Mouse (Mus musculus) embryonic facial prominence, embryonic 13.5 days (tissue): ENCODE results near the gene Alk. TPM values are rescaled to one million over a fixed set of nuclear protein-coding genes. Genes with fewer than 3 reads are reported as not detected.

Experiments used
- ATAC-seq: fragments of 200-750 bp; cut with Nextera tagmentation; 2 replicates; pipeline ENCODE4 v1.8.0; 2017; ENCODE audit warnings: low read depth; ENCODE audit not compliant: insufficient number of reproducible peaks, insufficient read depth, low FRiP score, low TSS enrichment
- H3K27ac ChIP-seq: fragments of 300-500 bp; sonication (generic); 2 replicates; pipeline ENCODE4 v1.5.1; 2015; ENCODE audit warnings: moderate library complexity, mild to moderate bottlenecking, inconsistent platforms
- H3K27me3 ChIP-seq: fragments of 300-500 bp; sonication (generic); 2 replicates; pipeline ENCODE4 v1.6.1; 2015; ENCODE audit warnings: mild to moderate bottlenecking, inconsistent platforms
- H3K36me3 ChIP-seq: fragments of 300-500 bp; sonication (generic); 2 replicates; pipeline ENCODE4 v1.6.1; 2015; ENCODE audit warnings: mild to moderate bottlenecking, inconsistent platforms
- H3K4me1 ChIP-seq: fragments of 300-500 bp; sonication (generic); 2 replicates; pipeline ENCODE4 v1.6.1; 2015; ENCODE audit warnings: inconsistent platforms
- H3K4me2 ChIP-seq: fragments of 300-500 bp; sonication (generic); 2 replicates; pipeline ENCODE4 v1.6.1; 2015; ENCODE audit warnings: moderate library complexity, mild to moderate bottlenecking, inconsistent platforms
- H3K4me3 ChIP-seq: fragments of 300-500 bp; sonication (generic); 2 replicates; pipeline ENCODE4 v1.5.1; 2015; ENCODE audit warnings: mild to moderate bottlenecking, inconsistent platforms
- H3K9ac ChIP-seq: fragments of 300-500 bp; sonication (generic); 2 replicates; pipeline ENCODE4 v1.6.1; 2015; ENCODE audit warnings: mild to moderate bottlenecking, inconsistent platforms
- H3K9me3 ChIP-seq: fragments of 300-500 bp; sonication (generic); 2 replicates; pipeline ENCODE4 v1.6.1; 2016; ENCODE audit warnings: inconsistent platforms
- WGBS: fragments of 180-500 bp; shearing (Covaris S2); methylation state at CpG from one replicate; pipeline ENCODE4 v1.1.7; 2015; ENCODE audit warnings: mixed read lengths; 5-methylcytosine and 5-hydroxymethylcytosine counted together
- polyA plus RNA-seq: library from polyadenylated mRNA; unstranded; fragments of >200 nt; fragmentation: Nextera tagmentation; extraction: Ambion mirVana; gene quantifications from 2 replicates; pipeline ENCODE4 v1.2.1, GENCODE M21; 2015

Alk gene
- polyA plus RNA-seq, 1 experiment from 2014 or later: 0.51 TPM

GRCm38 (mm10) chr17:72399331-72400059 lies 204.9 kb downstream of the Alk start:
- H3K9ac ChIP-seq: no peak overlapping the region
- H3K4me2 ChIP-seq: no peak overlapping the region
- H3K9me3 ChIP-seq: no peaks in the 10 kb centered on the region
- H3K27ac ChIP-seq: no peak overlapping the region
- H3K27me3 ChIP-seq: no peaks in the 10 kb centered on the region
- H3K4me1 ChIP-seq: 0 out of 2 replicates have a peak, but pooled peaks cover 6% of the 10 kb centered on the region
- H3K36me3 ChIP-seq: no peaks in the 10 kb centered on the region
- WGBS: 66% methylated on average over 3 of the region's 3 CpGs
- no peak overlapping the region for H3K4me3 ChIP-seq
- ATAC-seq: no peak

- H3K4me1 ChIP-seq: 0 out of 2 replicates have a peak, but pooled peaks cover 6% of the 10 kb centered on the region
- peak overlapping the region; percentile 16; the same call in 1 of the 2 replicates for H3K4me2 ChIP-seq
- no peak overlapping the region for H3K27ac ChIP-seq
- ATAC-seq: no peak
- no peak overlapping the region for H3K9ac ChIP-seq
- H3K4me3 ChIP-seq: no peak overlapping the region
- no peaks in the 10 kb centered on the region for H3K36me3 ChIP-seq
- H3K9me3 ChIP-seq: no peaks in the 10 kb centered on the region
- no peaks in the 10 kb centered on the region for H3K27me3 ChIP-seq
- 30% methylated on average over 8 of the region's 8 CpGs for WGBS
These were observed 208.5 kb downstream of the Alk start for GRCm38 (mm10) chr17:72395956-72396355.

GRCm38 (mm10) chr17:72368991-72369390 lies 235.4 kb downstream of the Alk start:
- Histone ChIP-seq H3K4me1 (no peaks in the 10 kb centered on the region), H3K4me2 (no peak overlapping the region), H3K27me3 (no peaks in the 10 kb centered on the region), H3K27ac (no peak overlapping the region), H3K9ac (no peak overlapping the region), H3K4me3 (no peak overlapping the region), H3K9me3 (no peaks in the 10 kb centered on the region), H3K36me3 (no peaks in the 10 kb centered on the region)
- WGBS: 67% methylated on average over 4 of the region's 4 CpGs
- ATAC-seq: no peak

- H3K27me3 ChIP-seq: no peaks in the 10 kb centered on the region
- H3K36me3 ChIP-seq: no peaks in the 10 kb centered on the region
- H3K4me2 ChIP-seq: no peak overlapping the region
- no peak overlapping the region for H3K4me3 ChIP-seq
- WGBS: 85% methylated on average over 10 of the region's 10 CpGs
- H3K27ac ChIP-seq: no peak overlapping the region
- ATAC-seq: no peak
- H3K9ac ChIP-seq: no peak overlapping the region
- no peaks in the 10 kb centered on the region for H3K4me1 ChIP-seq
- H3K9me3 ChIP-seq: no peaks in the 10 kb centered on the region
These were observed 241.5 kb downstream of the Alk start for GRCm38 (mm10) chr17:72362811-72363496.

- Histone ChIP-seq H3K4me2 (no peak overlapping the region), H3K36me3 (no peaks in the 10 kb centered on the region), H3K27me3 (no peaks in the 10 kb centered on the region), H3K4me3 (no peak overlapping the region), H3K4me1 (no peaks in the 10 kb centered on the region), H3K9ac (no peak overlapping the region), H3K9me3 (no peaks in the 10 kb centered on the region), H3K27ac (no peak overlapping the region)
- no peak for ATAC-seq
- 84% methylated on average over 4 of the region's 4 CpGs for WGBS
These were observed 242.5 kb downstream of the Alk start for GRCm38 (mm10) chr17:72361961-72362360.

- Histone ChIP-seq H3K9ac (no peak overlapping the region), H3K4me1 (no peaks in the 10 kb centered on the region), H3K27ac (no peak overlapping the region), H3K4me2 (no peak overlapping the region), H3K27me3 (no peaks in the 10 kb centered on the region), H3K9me3 (no peaks in the 10 kb centered on the region), H3K36me3 (no peaks in the 10 kb centered on the region), H3K4me3 (no peak overlapping the region)
- 61% methylated on average over 5 of the region's 5 CpGs for WGBS
- ATAC-seq: no peak
These were observed 247.6 kb downstream of the Alk start for GRCm38 (mm10) chr17:72356759-72357302.

- H3K27ac ChIP-seq: no peak overlapping the region
- no peak overlapping the region for H3K4me3 ChIP-seq
- 85% methylated on average over 4 of the region's 4 CpGs for WGBS
- H3K9me3 ChIP-seq: no peaks in the 10 kb centered on the region
- H3K9ac ChIP-seq: no peak overlapping the region
- H3K4me1 ChIP-seq: no peaks in the 10 kb centered on the region
- no peak overlapping the region for H3K4me2 ChIP-seq
- no peaks in the 10 kb centered on the region for H3K36me3 ChIP-seq
- no peaks in the 10 kb centered on the region for H3K27me3 ChIP-seq
- ATAC-seq: no peak
These were observed 265.0 kb downstream of the Alk start for GRCm38 (mm10) chr17:72339437-72339836.

GRCm38 (mm10) chr17:72332909-72333308 lies 271.5 kb downstream of the Alk start:
- no peak overlapping the region for H3K9ac ChIP-seq
- 42% methylated on average over 4 of the region's 4 CpGs for WGBS
- no peaks in the 10 kb centered on the region for H3K36me3 ChIP-seq
- H3K9me3 ChIP-seq: no peaks in the 10 kb centered on the region
- no peaks in the 10 kb centered on the region for H3K27me3 ChIP-seq
- H3K4me2 ChIP-seq: no peak overlapping the region
- no peak overlapping the region for H3K4me3 ChIP-seq
- H3K4me1 ChIP-seq: no peaks in the 10 kb centered on the region
- ATAC-seq: no peak
- no peak overlapping the region for H3K27ac ChIP-seq

- Histone ChIP-seq H3K9ac (no peak overlapping the region), H3K36me3 (no peaks in the 10 kb centered on the region), H3K4me3 (no peak overlapping the region), H3K9me3 (no peaks in the 10 kb centered on the region), H3K27ac (no peak overlapping the region), H3K4me1 (no peaks in the 10 kb centered on the region), H3K4me2 (no peak overlapping the region), H3K27me3 (no peaks in the 10 kb centered on the region)
- no peak for ATAC-seq
- 68% methylated on average over 4 of the region's 4 CpGs for WGBS
These were observed 278.5 kb downstream of the Alk start for GRCm38 (mm10) chr17:72325941-72326340.

GRCm38 (mm10) chr17:72319576-72319975 lies 284.9 kb downstream of the Alk start:
- no peak for ATAC-seq
- no peaks in the 10 kb centered on the region for H3K36me3 ChIP-seq
- no peak overlapping the region for H3K4me2 ChIP-seq
- no peaks in the 10 kb centered on the region for H3K27me3 ChIP-seq
- no peak overlapping the region for H3K27ac ChIP-seq
- no peaks in the 10 kb centered on the region for H3K9me3 ChIP-seq
- no peak overlapping the region for H3K9ac ChIP-seq
- no peaks in the 10 kb centered on the region for H3K4me1 ChIP-seq
- H3K4me3 ChIP-seq: no peak overlapping the region

- H3K9ac ChIP-seq: no peak overlapping the region
- no peaks in the 10 kb centered on the region for H3K9me3 ChIP-seq
- H3K27ac ChIP-seq: no peak overlapping the region
These were observed 304.8 kb downstream of the Alk start for GRCm38 (mm10) chr17:72299651-72300050.

GRCm38 (mm10) chr17:72296349-72296748 lies 308.1 kb downstream of the Alk start:
- no peaks in the 10 kb centered on the region for H3K27me3 ChIP-seq
- 82% methylated on average over 1 of the region's 1 CpGs for WGBS

More at GRCm38 (mm10) chr17:72299651-72300050, 304.8 kb downstream of the Alk start:
- H3K4me1 ChIP-seq: no peaks in the 10 kb centered on the region
- no peaks in the 10 kb centered on the region for H3K36me3 ChIP-seq
- no peak for ATAC-seq
- no peaks in the 10 kb centered on the region for H3K27me3 ChIP-seq
- H3K4me3 ChIP-seq: no peak overlapping the region
- WGBS: 76% methylated on average over 5 of the region's 5 CpGs
- H3K4me2 ChIP-seq: no peak overlapping the region

More at GRCm38 (mm10) chr17:72296349-72296748, 308.1 kb downstream of the Alk start:
- no peaks in the 10 kb centered on the region for H3K9me3 ChIP-seq
- H3K27ac ChIP-seq: no peak overlapping the region
- no peak overlapping the region for H3K4me2 ChIP-seq
- no peaks in the 10 kb centered on the region for H3K36me3 ChIP-seq
- no peak for ATAC-seq
- no peak overlapping the region for H3K9ac ChIP-seq
- peaks cover 6% of the 10 kb centered on the region; the same call in 1 of the 2 replicates for H3K4me1 ChIP-seq
- H3K4me3 ChIP-seq: no peak overlapping the region
